Mouse (Mus musculus): ENCODE measurements around the gene Cyp24a1. TPM values are rescaled to one million over a fixed set of nuclear protein-coding genes. Genes with fewer than 3 reads are reported as not detected.
A peak's percentile ranks its signal among the peaks of the same experiment; 100 is the strongest.

Gene Cyp24a1
- not detected in 2 replicates for polyA plus RNA-seq (2014; fragmentation: Nextera tagmentation; extraction: Ambion mirVana)

DNA sequence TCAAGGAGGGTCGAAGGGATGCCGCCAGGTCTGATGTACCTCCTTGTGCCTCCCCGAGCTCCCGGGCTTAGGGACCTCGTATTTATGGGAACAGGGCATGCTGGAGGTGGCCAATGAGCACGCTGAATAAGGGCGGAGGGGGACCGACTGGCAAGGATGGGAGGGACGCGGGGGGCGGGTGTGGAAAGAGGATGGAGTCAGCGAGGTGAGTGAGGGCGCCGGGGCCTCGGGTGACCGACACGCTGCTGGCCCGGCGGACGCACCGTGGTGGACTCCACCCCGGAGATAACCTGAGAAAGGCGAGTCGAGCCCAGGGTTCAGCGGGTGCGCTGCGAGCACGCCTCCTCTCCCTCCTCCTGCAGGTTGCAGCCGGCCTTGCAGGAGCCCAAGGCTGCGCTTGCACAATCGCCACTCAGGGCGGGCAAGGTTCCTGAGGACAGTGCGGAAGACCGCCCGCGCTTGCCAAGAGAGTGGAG lies at the start of gene Cyp24a1:
Gene Cyp24a1, minus strand, starts transcription at position 55 of the 476 bp plus-strand sequence.
- ATAC-seq (ENCODE audit: insufficient read depth) (peak; percentile 89), DNase-seq (peak; percentile 81)
- H3K4me1 ChIP-seq (ENCODE audit: insufficient read depth): peaks cover 3% of the 10 kb centered on the region; the same call in 1 of the 2 replicates
- peak within 1 kb of the TSS; percentile 22; the same call in 1 of the 2 replicates for H3K4me3 ChIP-seq (ENCODE audit: low read depth, low read length)
- H3K27me3 ChIP-seq (ENCODE audit: insufficient read depth, low read length): peaks cover 64% of the 10 kb centered on the region
- WGBS: under 1% methylated on average over 36 of the region's 36 CpGs
- peak; percentile 68 for TF ChIP-seq CTCF (IDR thresholded peaks at IDR 0.05; ENCODE audit: low read depth)
- H3K9me3 ChIP-seq (ENCODE audit: low read depth, low read length): no peaks in the 10 kb centered on the region
- no peak within 1 kb of the TSS for H3K9ac ChIP-seq
- H3K36me3 ChIP-seq (ENCODE audit: insufficient read depth): no peaks in the 10 kb centered on the region
- no peak within 1 kb of the TSS for H3K27ac ChIP-seq (ENCODE audit: low read depth)
- H3K4me2 ChIP-seq: peak within 1 kb of the TSS; percentile 48

DNA sequence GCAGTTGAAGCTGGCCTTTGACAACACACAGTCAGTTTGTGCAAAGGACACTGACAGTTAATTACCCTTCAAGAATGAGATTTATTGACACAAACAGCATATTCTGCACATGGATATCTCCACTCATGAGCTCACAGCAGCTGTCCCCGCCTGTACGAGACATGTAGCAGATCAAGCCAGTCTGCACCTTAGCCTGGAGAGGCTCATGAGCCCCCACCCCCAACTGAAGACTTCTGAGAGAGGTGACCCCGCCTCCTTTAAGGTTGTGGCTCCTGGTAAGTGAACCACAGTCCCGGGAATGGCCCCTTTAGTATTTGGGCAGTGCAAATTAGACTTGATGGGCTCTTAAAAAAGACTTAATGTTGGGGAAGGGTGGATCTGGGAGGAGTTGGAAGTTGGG lies 48.8 kb upstream of the Cyp24a1 start:
- 28% methylated on average over 4 of the region's 4 CpGs for WGBS

GRCm38 (mm10) chr2:170544950-170545349 lies 48.0 kb upstream of the Cyp24a1 start:
- no peak overlapping the region for H3K4me2 ChIP-seq
- WGBS: 78% methylated on average over 7 of the region's 7 CpGs
- H3K36me3 ChIP-seq (ENCODE audit: insufficient read depth): no peaks in the 10 kb centered on the region
- peaks cover 13% of the 10 kb centered on the region for H3K4me1 ChIP-seq (ENCODE audit: insufficient read depth)
- no peak overlapping the region for H3K4me3 ChIP-seq (ENCODE audit: low read depth, low read length)
- H3K9ac ChIP-seq: no peak overlapping the region
- no peak overlapping the region for H3K27ac ChIP-seq (ENCODE audit: low read depth)
- DNase-seq (no peak), ATAC-seq (ENCODE audit: insufficient read depth) (no peak)
- no peaks in the 10 kb centered on the region for H3K9me3 ChIP-seq (ENCODE audit: low read depth, low read length)
- no peaks in the 10 kb centered on the region for H3K27me3 ChIP-seq (ENCODE audit: insufficient read depth, low read length)
- TF ChIP-seq CTCF (IDR thresholded peaks at IDR 0.05; ENCODE audit: low read depth): no peak

More for the DNA sequence above, 48.8 kb upstream of the Cyp24a1 start:
- Histone ChIP-seq H3K36me3 (ENCODE audit: insufficient read depth) (no peaks in the 10 kb centered on the region), H3K4me1 (ENCODE audit: insufficient read depth) (peaks cover 13% of the 10 kb centered on the region), H3K9ac (no peak overlapping the region), H3K4me3 (ENCODE audit: low read depth, low read length) (no peak overlapping the region), H3K4me2 (no peak overlapping the region), H3K27me3 (ENCODE audit: insufficient read depth, low read length) (no peaks in the 10 kb centered on the region), H3K9me3 (ENCODE audit: low read depth, low read length) (no peaks in the 10 kb centered on the region), H3K27ac (ENCODE audit: low read depth) (no peak overlapping the region)
- TF ChIP-seq CTCF (IDR thresholded peaks at IDR 0.05; ENCODE audit: low read depth): no peak
- DNase-seq: peak; percentile 43
- no peak for ATAC-seq (ENCODE audit: insufficient read depth)

DNA sequence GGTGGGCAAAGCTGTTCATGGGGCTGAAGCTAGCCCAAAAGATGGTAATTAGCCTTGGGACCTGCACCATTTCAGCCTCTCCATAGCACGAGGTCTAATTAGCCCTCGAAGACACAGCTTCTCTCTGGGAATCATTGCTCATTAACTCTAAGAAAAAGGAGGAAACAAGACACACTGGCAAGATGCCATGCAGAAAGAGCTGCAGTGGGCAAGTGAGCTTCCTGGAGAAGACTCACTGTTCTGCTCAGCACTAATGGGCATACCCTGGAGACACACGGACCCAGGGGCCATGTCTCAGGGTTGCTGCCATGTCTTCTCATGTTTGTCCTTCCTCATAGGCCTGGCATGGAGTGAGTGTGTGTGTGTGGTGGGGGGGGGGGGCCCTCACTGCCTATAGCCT lies 47.2 kb upstream of the Cyp24a1 start:
- 81% methylated on average over 3 of the region's 3 CpGs for WGBS
- no peaks in the 10 kb centered on the region for H3K9me3 ChIP-seq (ENCODE audit: low read depth, low read length)
- no peak overlapping the region for H3K4me3 ChIP-seq (ENCODE audit: low read depth, low read length)
- no peak for DNase-seq
- no peak for TF ChIP-seq CTCF (IDR thresholded peaks at IDR 0.05; ENCODE audit: low read depth)
- H3K27me3 ChIP-seq (ENCODE audit: insufficient read depth, low read length): no peaks in the 10 kb centered on the region
- no peak overlapping the region for H3K9ac ChIP-seq
- no peak for ATAC-seq (ENCODE audit: insufficient read depth)
- no peak overlapping the region for H3K27ac ChIP-seq (ENCODE audit: low read depth)
- H3K4me1 ChIP-seq (ENCODE audit: insufficient read depth): peaks cover 7% of the 10 kb centered on the region
- H3K36me3 ChIP-seq (ENCODE audit: insufficient read depth): no peaks in the 10 kb centered on the region
- H3K4me2 ChIP-seq: no peak overlapping the region

DNA sequence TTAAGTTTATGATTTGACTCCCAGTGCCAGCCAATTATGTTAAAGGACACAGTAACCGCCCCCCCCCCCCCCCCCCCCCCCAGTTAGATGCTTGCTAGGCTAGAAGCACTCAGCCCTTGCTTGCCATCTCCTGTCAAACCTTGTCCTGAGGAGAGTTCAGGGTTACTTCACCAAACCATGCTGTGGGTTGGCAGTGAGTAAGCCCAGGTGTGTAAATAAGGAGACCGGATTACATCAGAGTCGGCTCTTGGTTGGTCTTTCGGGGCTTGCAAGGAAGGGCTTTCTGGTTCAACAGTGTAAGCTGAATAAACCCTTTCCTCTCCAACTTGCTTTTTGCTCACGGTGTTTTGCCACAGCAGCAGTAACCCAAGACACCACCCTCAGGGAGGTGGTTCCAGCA lies 46.7 kb upstream of the Cyp24a1 start:
- Histone ChIP-seq H3K4me3 (ENCODE audit: low read depth, low read length) (no peak overlapping the region), H3K9ac (no peak overlapping the region), H3K4me1 (ENCODE audit: insufficient read depth) (peaks cover 7% of the 10 kb centered on the region), H3K36me3 (ENCODE audit: insufficient read depth) (no peaks in the 10 kb centered on the region), H3K27me3 (ENCODE audit: insufficient read depth, low read length) (no peaks in the 10 kb centered on the region), H3K9me3 (ENCODE audit: low read depth, low read length) (no peaks in the 10 kb centered on the region), H3K4me2 (no peak overlapping the region), H3K27ac (ENCODE audit: low read depth) (no peak overlapping the region)
- 65% methylated on average over 5 of the region's 5 CpGs for WGBS
- peak; percentile 63; the same call in 1 of the 2 replicates for ATAC-seq (ENCODE audit: insufficient read depth)
- TF ChIP-seq CTCF (IDR thresholded peaks at IDR 0.05; ENCODE audit: low read depth): no peak
- no peak for DNase-seq

- ATAC-seq (ENCODE audit: insufficient read depth) (no peak), DNase-seq (no peak)
- H3K4me3 ChIP-seq (ENCODE audit: low read depth, low read length): no peak overlapping the region
- H3K36me3 ChIP-seq (ENCODE audit: insufficient read depth): no peaks in the 10 kb centered on the region
- H3K4me2 ChIP-seq: no peak overlapping the region
- H3K9me3 ChIP-seq (ENCODE audit: low read depth, low read length): no peaks in the 10 kb centered on the region
- no peak overlapping the region for H3K27ac ChIP-seq (ENCODE audit: low read depth)
- no peaks in the 10 kb centered on the region for H3K4me1 ChIP-seq (ENCODE audit: insufficient read depth)
- WGBS: 78% methylated on average over 9 of the region's 9 CpGs
- TF ChIP-seq CTCF (IDR thresholded peaks at IDR 0.05; ENCODE audit: low read depth): no peak
- H3K9ac ChIP-seq: no peak overlapping the region
- H3K27me3 ChIP-seq (ENCODE audit: insufficient read depth, low read length): no peaks in the 10 kb centered on the region
These were observed 42.3 kb upstream of the Cyp24a1 start for GRCm38 (mm10) chr2:170539211-170539610.

GRCm38 (mm10) chr2:170535841-170536240 lies 38.9 kb upstream of the Cyp24a1 start:
- Histone ChIP-seq H3K4me1 (ENCODE audit: insufficient read depth) (no peaks in the 10 kb centered on the region), H3K27ac (ENCODE audit: low read depth) (no peak overlapping the region), H3K27me3 (ENCODE audit: insufficient read depth, low read length) (no peaks in the 10 kb centered on the region), H3K4me3 (ENCODE audit: low read depth, low read length) (no peak overlapping the region), H3K9me3 (ENCODE audit: low read depth, low read length) (no peaks in the 10 kb centered on the region), H3K9ac (no peak overlapping the region), H3K36me3 (ENCODE audit: insufficient read depth) (no peaks in the 10 kb centered on the region), H3K4me2 (no peak overlapping the region)
- no peak for ATAC-seq (ENCODE audit: insufficient read depth)
- DNase-seq: no peak
- TF ChIP-seq CTCF (IDR thresholded peaks at IDR 0.05; ENCODE audit: low read depth): no peak

- no peaks in the 10 kb centered on the region for H3K4me1 ChIP-seq (ENCODE audit: insufficient read depth)
- no peak for TF ChIP-seq CTCF (IDR thresholded peaks at IDR 0.05; ENCODE audit: low read depth)
- H3K27me3 ChIP-seq (ENCODE audit: insufficient read depth, low read length): no peaks in the 10 kb centered on the region
- no peak overlapping the region for H3K9ac ChIP-seq
- H3K36me3 ChIP-seq (ENCODE audit: insufficient read depth): no peaks in the 10 kb centered on the region
- no peak overlapping the region for H3K4me3 ChIP-seq (ENCODE audit: low read depth, low read length)
- ATAC-seq (ENCODE audit: insufficient read depth): no peak
- no peak overlapping the region for H3K4me2 ChIP-seq
- 89% methylated on average over 11 of the region's 11 CpGs for WGBS
- no peak for DNase-seq
- no peaks in the 10 kb centered on the region for H3K9me3 ChIP-seq (ENCODE audit: low read depth, low read length)
- H3K27ac ChIP-seq (ENCODE audit: low read depth): no peak overlapping the region
These were observed 37.8 kb upstream of the Cyp24a1 start for GRCm38 (mm10) chr2:170534803-170535174.
